Mouse (Mus musculus): ENCODE measurements around the gene Popdc2.
A peak's percentile ranks its signal among the peaks of the same experiment; 100 is the strongest.

The Popdc2 gene

GRCm38 (mm10) chr16:38398266-38398665 is 36.3 kb downstream of the Popdc2 start:
- no peak for ATAC-seq (ENCODE audit: insufficient number of reproducible peaks, low FRiP score, low TSS enrichment)

GRCm38 (mm10) chr16:38399076-38399475 is 37.1 kb downstream of the Popdc2 start:
- ATAC-seq (ENCODE audit: insufficient number of reproducible peaks, low FRiP score, low TSS enrichment): no peak

- 0 out of 2 replicates have a peak, but pooled peaks have one; percentile 22 for ATAC-seq (ENCODE audit: insufficient number of reproducible peaks, low FRiP score, low TSS enrichment)
Measured at GRCm38 (mm10) chr16:38399531-38400231, 37.7 kb downstream of the Popdc2 start.

GRCm38 (mm10) chr16:38400311-38400960 is 38.4 kb downstream of the Popdc2 start:
- ATAC-seq (ENCODE audit: insufficient number of reproducible peaks, low FRiP score, low TSS enrichment): no peak

- ATAC-seq (ENCODE audit: insufficient number of reproducible peaks, low FRiP score, low TSS enrichment): no peak
Measured at GRCm38 (mm10) chr16:38401468-38401867, 39.5 kb downstream of the Popdc2 start.

DNA sequence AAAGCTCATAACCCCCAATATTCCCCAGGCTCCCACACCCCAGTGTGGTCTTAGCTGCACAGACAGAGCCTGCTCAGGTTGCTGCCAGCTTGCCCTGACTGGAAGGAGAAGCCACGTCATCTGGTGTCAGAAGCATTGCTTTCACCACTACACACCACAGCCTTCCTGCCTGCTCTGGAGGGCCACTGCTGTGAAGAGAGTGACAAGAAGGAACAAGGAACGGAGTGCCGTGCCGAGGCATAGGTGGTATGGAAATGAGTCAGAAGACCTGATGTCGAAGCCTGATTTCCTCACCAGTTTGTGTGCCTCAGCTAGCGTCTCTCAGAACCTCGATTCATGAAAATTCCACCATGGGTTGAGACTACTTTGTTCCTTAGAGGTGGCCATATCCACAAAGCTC is 41.6 kb downstream of the Popdc2 start:
- no peak for ATAC-seq (ENCODE audit: insufficient number of reproducible peaks, low FRiP score, low TSS enrichment)

DNA sequence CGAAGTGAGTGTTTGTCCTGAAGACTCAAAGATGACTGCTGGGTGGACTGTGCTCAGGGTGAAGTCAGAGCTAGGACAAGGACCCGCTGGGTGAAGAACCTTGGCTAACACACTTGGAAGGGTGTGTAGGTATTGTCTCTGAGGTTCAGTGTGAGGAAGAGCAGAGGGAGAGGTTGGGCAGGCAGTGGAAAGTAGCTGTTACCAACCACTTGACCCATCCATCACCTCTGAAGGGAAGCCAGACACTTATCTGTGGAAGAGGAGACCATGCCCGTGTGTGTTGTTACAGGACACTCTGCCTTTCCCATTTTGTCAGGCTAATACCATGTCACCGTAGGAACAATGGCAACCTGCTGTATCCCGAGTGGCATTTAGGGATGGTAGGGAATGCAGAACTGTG is 44.3 kb downstream of the Popdc2 start:
- no peak for ATAC-seq (ENCODE audit: insufficient number of reproducible peaks, low FRiP score, low TSS enrichment)

DNA sequence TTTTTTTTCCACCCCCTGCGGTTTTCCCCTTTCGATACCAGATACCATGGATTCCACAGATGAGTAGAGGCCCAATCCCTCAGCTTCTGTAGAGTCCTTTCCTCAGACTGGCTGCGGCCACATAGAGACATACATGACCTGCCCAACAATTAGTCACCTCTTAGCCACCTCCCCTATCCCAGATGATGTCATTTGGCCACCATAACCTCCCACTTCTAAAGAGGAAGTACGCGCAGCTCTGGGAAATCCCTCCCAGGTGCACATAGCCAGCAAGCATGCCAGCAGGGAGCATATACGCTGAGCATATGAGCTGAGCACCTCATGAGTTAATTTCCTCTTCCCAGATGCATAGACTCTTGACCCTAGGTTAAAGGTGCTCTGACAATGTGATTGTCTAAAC is 44.7 kb downstream of the Popdc2 start:
- no peak for ATAC-seq (ENCODE audit: insufficient number of reproducible peaks, low FRiP score, low TSS enrichment)

DNA sequence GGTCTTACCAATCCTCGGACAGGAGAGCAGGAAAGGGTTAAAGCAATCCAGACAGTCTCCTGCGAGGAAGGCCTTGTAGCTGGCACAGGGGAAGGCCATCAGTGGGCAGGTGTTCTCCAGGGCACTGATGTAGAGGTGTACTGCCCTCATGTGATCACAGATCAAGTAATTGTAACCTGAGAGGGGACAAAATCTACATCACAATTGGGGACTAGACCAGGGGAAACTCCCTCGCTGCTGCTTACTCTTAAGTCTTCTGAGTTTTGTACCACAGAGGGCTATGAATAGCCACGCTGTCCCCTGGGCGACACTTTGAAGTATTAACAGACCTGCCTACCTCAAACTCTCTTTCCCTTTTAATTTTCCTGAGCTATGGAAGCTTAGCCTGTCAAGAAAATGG is 45.6 kb downstream of the Popdc2 start:
- ATAC-seq (ENCODE audit: insufficient number of reproducible peaks, low FRiP score, low TSS enrichment): no peak

DNA sequence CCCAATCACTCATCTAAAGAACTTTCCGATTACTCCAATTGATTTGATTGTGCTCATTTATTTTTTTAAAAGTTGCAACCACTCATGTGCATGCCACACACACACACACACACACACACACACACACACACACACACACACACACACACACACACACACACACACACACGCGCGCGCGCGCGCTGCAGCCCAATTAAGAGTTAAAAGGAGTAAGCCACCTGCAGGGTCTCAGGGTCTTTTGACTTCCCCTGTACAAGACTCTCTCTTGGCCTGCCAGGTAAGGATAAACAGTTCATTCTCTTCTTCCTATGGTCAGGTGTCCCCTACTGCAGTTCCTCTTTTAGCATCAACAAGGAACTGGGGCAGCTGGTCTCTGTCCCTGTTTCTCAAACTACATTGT is 46.4 kb downstream of the Popdc2 start:
- no peak for ATAC-seq (ENCODE audit: insufficient number of reproducible peaks, low FRiP score, low TSS enrichment)

GRCm38 (mm10) chr16:38414953-38415352 is 52.9 kb downstream of the Popdc2 start:
- ATAC-seq (ENCODE audit: insufficient number of reproducible peaks, low FRiP score, low TSS enrichment): no peak

DNA sequence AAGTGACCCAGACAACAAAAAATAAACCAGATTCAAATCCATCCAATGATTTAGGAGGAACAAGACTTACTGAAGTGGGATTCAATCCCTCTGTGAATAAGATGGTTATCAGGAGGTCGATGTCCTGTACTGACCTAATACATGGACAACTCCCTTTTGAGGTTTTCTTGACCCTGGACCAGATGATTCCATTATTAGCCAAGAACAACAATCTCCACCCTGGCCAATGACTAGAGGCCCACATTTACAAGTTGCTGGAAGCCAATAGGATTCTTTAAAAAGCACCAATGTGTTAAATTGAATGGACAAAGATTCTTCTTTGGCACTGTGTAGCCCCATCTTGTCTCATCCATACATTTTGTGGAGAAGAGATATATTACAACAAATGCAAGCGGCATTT is 63.4 kb downstream of the Popdc2 start:
- no peak for ATAC-seq (ENCODE audit: insufficient number of reproducible peaks, low FRiP score, low TSS enrichment)

DNA sequence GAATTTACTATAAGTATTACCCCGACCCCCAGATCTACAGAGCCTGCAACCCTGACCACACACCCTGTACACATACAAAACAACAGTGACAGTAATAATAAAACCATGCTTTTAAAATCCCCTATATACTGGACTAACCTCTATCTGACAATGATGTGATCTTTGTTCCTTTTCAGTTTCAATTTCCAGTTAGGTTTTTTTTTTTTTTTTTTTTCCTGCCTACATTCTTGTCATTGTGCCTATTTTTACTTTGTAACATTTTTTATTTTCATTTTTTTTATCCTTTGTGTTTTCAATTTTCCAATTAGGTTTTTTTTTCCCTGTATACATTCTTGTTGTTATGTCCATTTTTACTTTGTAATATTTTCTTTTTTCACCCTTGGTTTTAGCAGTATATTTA is 63.8 kb downstream of the Popdc2 start:
- no peak for ATAC-seq (ENCODE audit: insufficient number of reproducible peaks, low FRiP score, low TSS enrichment)

Data from cerebellum, adult (tissue).